In the genomic region with DNA sequence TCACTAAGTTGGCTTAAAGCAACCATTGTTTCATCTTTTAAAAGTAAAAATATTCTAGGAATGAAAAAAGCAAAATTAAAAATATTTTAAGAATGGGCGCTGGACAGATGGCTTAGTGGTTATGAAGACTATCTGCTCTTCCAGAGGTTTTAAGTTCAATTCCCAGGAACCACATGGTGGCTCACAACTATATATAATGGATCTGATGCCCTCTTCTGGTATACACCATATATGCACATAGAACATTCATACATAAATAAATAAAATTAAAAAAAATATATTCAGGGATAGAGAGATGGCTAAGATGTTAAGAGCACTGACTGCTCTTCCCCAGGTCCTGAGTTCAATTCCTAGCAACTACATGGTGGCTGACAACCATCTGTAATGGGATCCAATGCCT, we compare ENCODE assay signal across 20 mouse cellular contexts. TPM values are rescaled to one million over a fixed set of nuclear protein-coding genes. Genes with fewer than 3 reads are reported as not detected.
A peak's percentile ranks its signal among the peaks of the same experiment; 100 is the strongest.
DNase-seq lines count a peak whose midpoint lies in the region; ATAC-seq and TF ChIP-seq lines count a peak whose summit lies in the region.
"Had no signal": no experiment of that assay in that cellular context is flagged by ENCODE, and none has a peak within 500 bp of the region (broad histone marks: within the 10 kb centered on the region; RNA-seq: fewer than 3 reads in every experiment).

No protein-coding gene starts in this region.

- H3K4me2 ChIP-seq in intestine, embryonic 14.5 days (ENCODE audit: low read length), result no peak overlapping the region
- H3K4me2 ChIP-seq in intestine, embryonic 16.5 days (ENCODE audit: low read depth, low read length), result no peak overlapping the region
- H3K4me2 ChIP-seq in lung, postnatal 0 days (replicated peaks; ENCODE audit: low read depth, low read length), result no peak overlapping the region
- H3K4me2 ChIP-seq: forebrain, embryonic 12.5 days; liver, embryonic 12.5 days; stomach, embryonic 15.5 days had no signal

- peaks cover 87% of the 10 kb centered on the region for H3K36me3 ChIP-seq in intestine, embryonic 14.5 days (ENCODE audit: control insufficient read depth, insufficient read depth, low read length)
- H3K36me3 ChIP-seq in intestine, embryonic 16.5 days (ENCODE audit: control insufficient read depth, insufficient read depth, low read length), result peaks cover 10% of the 10 kb centered on the region
- peaks cover 31% of the 10 kb centered on the region for H3K36me3 ChIP-seq in lung, postnatal 0 days (ENCODE audit: insufficient read depth, low read length)

- TF ChIP-seq CTCF in lung, postnatal 0 days (IDR thresholded peaks at IDR 0.05), result 0 out of 2 replicates have a peak, but pooled peaks have one; percentile 1

- H3K4me3 ChIP-seq in intestine, embryonic 14.5 days (ENCODE audit: low read depth, low read length), result no peak overlapping the region
- no peak overlapping the region for H3K4me3 ChIP-seq in intestine, embryonic 16.5 days (ENCODE audit: low read length)
- H3K4me3 ChIP-seq in lung, postnatal 0 days (ENCODE audit: low read depth, low read length), result no peak overlapping the region
- H3K4me3 ChIP-seq: forebrain, embryonic 12.5 days; hindbrain, embryonic 10.5 days; liver, embryonic 12.5 days; megakaryocyte, embryonic 14.5 days; stomach, embryonic 15.5 days had no signal

- DNase-seq in intestine, embryonic 14.5 days (ENCODE audit: low spot score), result peak; percentile 13
- peak; percentile 18 for DNase-seq in lung, postnatal 0 days (ENCODE audit: low spot score)
- no peak for DNase-seq in lung, postnatal 4 days
- peak; percentile 34 for DNase-seq in induced T-regulatory cell, adult 2 months (ENCODE audit: low read depth)
- no peak for DNase-seq in cerebellum, postnatal 36 days
- DNase-seq in T-cell, adult 2 months (ENCODE audit: low spot score), result no peak
- DNase-seq: adrenal gland, adult 2 months; cerebellum, adult 2 months; gastrocnemius, postnatal 14 days; layer of hippocampus, adult 9-11 months; right cerebral cortex, postnatal 25 days; thymus, adult 2 months had no signal

- H3K9me3 ChIP-seq in intestine, embryonic 14.5 days (ENCODE audit: control insufficient read depth, low read length), result no peaks in the 10 kb centered on the region
- H3K9me3 ChIP-seq in intestine, embryonic 16.5 days (ENCODE audit: control insufficient read depth, low read length), result no peaks in the 10 kb centered on the region
- H3K9me3 ChIP-seq in lung, postnatal 0 days (ENCODE audit: low read length), result no peaks in the 10 kb centered on the region
- H3K9me3 ChIP-seq: forebrain, embryonic 12.5 days; hindbrain, embryonic 10.5 days; liver, embryonic 12.5 days; megakaryocyte, embryonic 14.5 days; stomach, embryonic 15.5 days had no signal

- H3K9ac ChIP-seq in intestine, embryonic 14.5 days (ENCODE audit: low read length), result no peak overlapping the region
- H3K9ac ChIP-seq in intestine, embryonic 16.5 days (ENCODE audit: low read depth, low read length), result no peak overlapping the region
- H3K9ac ChIP-seq in lung, postnatal 0 days (replicated peaks; ENCODE audit: low read depth), result no peak overlapping the region
- H3K9ac ChIP-seq: forebrain, embryonic 12.5 days; liver, embryonic 12.5 days; stomach, embryonic 15.5 days had no signal

- no peaks in the 10 kb centered on the region for H3K27me3 ChIP-seq in intestine, embryonic 14.5 days (replicated peaks; ENCODE audit: control insufficient read depth, insufficient read depth, low read length)
- H3K27me3 ChIP-seq in intestine, embryonic 16.5 days (replicated peaks; ENCODE audit: control insufficient read depth, insufficient read depth, low read length), result no peaks in the 10 kb centered on the region
- no peaks in the 10 kb centered on the region for H3K27me3 ChIP-seq in lung, postnatal 0 days (replicated peaks; ENCODE audit: insufficient read depth, low read length)
- H3K27me3 ChIP-seq: forebrain, embryonic 12.5 days; liver, embryonic 12.5 days; megakaryocyte, embryonic 14.5 days; stomach, embryonic 15.5 days had no signal

- H3K27ac ChIP-seq in intestine, embryonic 14.5 days (ENCODE audit: low read depth), result no peak overlapping the region
- no peak overlapping the region for H3K27ac ChIP-seq in intestine, embryonic 16.5 days (ENCODE audit: low read length)
- H3K27ac ChIP-seq in lung, postnatal 0 days (ENCODE audit: low read length), result no peak overlapping the region
- H3K27ac ChIP-seq: forebrain, embryonic 12.5 days; hindbrain, embryonic 10.5 days; liver, embryonic 12.5 days; stomach, embryonic 15.5 days had no signal

- ATAC-seq in intestine, embryonic 14.5 days (replicated peaks; ENCODE audit: low FRiP score, low TSS enrichment, low read depth), result no peak
- ATAC-seq in intestine, embryonic 16.5 days, result no peak
- ATAC-seq in lung, postnatal 0 days, result no peak
- ATAC-seq: inflammation-experienced regulatory T-cells, adult 6 months; liver, embryonic 12.5 days; midbrain, embryonic 16.5 days had no signal

- no peak for TF ChIP-seq EP300 in lung, postnatal 0 days (IDR thresholded peaks at IDR 0.05)

- H3K4me1 ChIP-seq in intestine, embryonic 14.5 days (replicated peaks; ENCODE audit: control insufficient read depth, insufficient read depth, low read length), result no peaks in the 10 kb centered on the region
- H3K4me1 ChIP-seq in intestine, embryonic 16.5 days (ENCODE audit: control insufficient read depth, insufficient read depth, low read length), result no peaks in the 10 kb centered on the region
- H3K4me1 ChIP-seq in lung, postnatal 0 days (ENCODE audit: insufficient read depth, low read depth, low read length), result no peaks in the 10 kb centered on the region
- H3K4me1 ChIP-seq: forebrain, embryonic 12.5 days; hindbrain, embryonic 10.5 days; liver, embryonic 12.5 days; stomach, embryonic 15.5 days had no signal

- WGBS in intestine, embryonic 14.5 days, result 92% methylated on average over 1 of the region's 1 CpGs
- WGBS in intestine, embryonic 16.5 days, result 93% methylated on average over 1 of the region's 1 CpGs
- WGBS in lung, postnatal 0 days, result 69% methylated on average over 1 of the region's 1 CpGs

RNA-seq across cellular contexts. Expression of gene Kbtbd6, which starts 14.0 kb away (rescaled TPM):
- polyA plus RNA-seq in intestine, embryonic 14.5 days (2014; fragmentation: Nextera tagmentation; extraction: Ambion mirVana), result 3.5 and 3.6 TPM in 2 replicates
- polyA plus RNA-seq in intestine, embryonic 16.5 days (2015; fragmentation: Nextera tagmentation; extraction: Ambion mirVana), result 1.5 and 1.8 TPM in 2 replicates
- polyA plus RNA-seq in lung, postnatal 0 days (2015; fragmentation: Nextera tagmentation; extraction: Ambion mirVana), result 0.36 TPM in 2 replicates

RNA-seq across cellular contexts. Expression of gene Elf1, which starts 15.4 kb away (rescaled TPM):
- polyA plus RNA-seq in intestine, embryonic 14.5 days (2014; fragmentation: Nextera tagmentation; extraction: Ambion mirVana), result 27.0 and 27.7 TPM in 2 replicates
- polyA plus RNA-seq in intestine, embryonic 16.5 days (2015; fragmentation: Nextera tagmentation; extraction: Ambion mirVana), result 21.9 and 22.2 TPM in 2 replicates
- polyA plus RNA-seq in lung, postnatal 0 days (2015; fragmentation: Nextera tagmentation; extraction: Ambion mirVana), result 21.0 and 25.7 TPM in 2 replicates

RNA-seq across cellular contexts. Expression of gene Wbp4, which starts 15.7 kb away (rescaled TPM):
- 39.5 and 42.9 TPM in 2 replicates for polyA plus RNA-seq in intestine, embryonic 14.5 days (2014; fragmentation: Nextera tagmentation; extraction: Ambion mirVana)
- 26.9 and 31.3 TPM in 2 replicates for polyA plus RNA-seq in intestine, embryonic 16.5 days (2015; fragmentation: Nextera tagmentation; extraction: Ambion mirVana)
- polyA plus RNA-seq in lung, postnatal 0 days (2015; fragmentation: Nextera tagmentation; extraction: Ambion mirVana), result 35.8 and 37.6 TPM in 2 replicates

RNA-seq across cellular contexts. Expression of gene Kbtbd7, which starts 39.3 kb away (rescaled TPM):
- polyA plus RNA-seq in intestine, embryonic 14.5 days (2014; fragmentation: Nextera tagmentation; extraction: Ambion mirVana), result 11.6 and 14.4 TPM in 2 replicates
- 6.2 and 6.7 TPM in 2 replicates for polyA plus RNA-seq in intestine, embryonic 16.5 days (2015; fragmentation: Nextera tagmentation; extraction: Ambion mirVana)
- 5.8 TPM in 2 replicates for polyA plus RNA-seq in lung, postnatal 0 days (2015; fragmentation: Nextera tagmentation; extraction: Ambion mirVana)

Comparison
In these comparisons a context has a peak if more than half of its experiments do, and no peak if none do; other contexts are left out.
1. DNase-seq: peak in intestine, embryonic 14.5 days (single experiment), lung, postnatal 0 days (single experiment) and induced T-regulatory cell, adult 2 months (single experiment); none in lung, postnatal 4 days (0 of 2), cerebellum, postnatal 36 days (0 of 2) and T-cell, adult 2 months (single experiment).